Mouse (Mus musculus): ENCODE data around the gene Olfr822.
"Not testable (repeated sequence)": the region's sequence is repeated elsewhere in the genome, so short reads cannot be mapped to it uniquely, and the experiment has no call there.

Olfr822 gene

DNA sequence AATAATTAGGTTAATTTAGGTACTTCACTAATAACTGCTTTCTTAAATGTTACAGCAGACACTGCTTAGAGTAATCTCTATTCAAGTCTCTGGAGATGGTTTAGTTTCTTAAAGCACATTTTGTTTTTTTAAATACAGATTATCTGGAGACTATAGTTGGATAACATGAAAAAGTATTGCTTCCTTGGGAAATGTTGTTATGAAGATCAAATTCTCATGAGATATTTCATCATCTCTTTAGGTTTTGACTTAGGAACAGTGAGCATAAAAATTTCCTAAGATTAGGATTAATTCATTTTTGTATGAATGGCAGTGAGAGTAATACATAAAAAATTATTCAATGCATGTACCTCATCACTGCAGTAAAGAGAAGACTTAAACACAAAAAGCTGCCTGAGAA is at the start of gene Olfr822:
Olfr822 (plus strand) TSS at position 301 of the 400 bp plus-strand sequence.
- DNase-seq (ENCODE audit: low read depth, low spot score) = no peak

DNA sequence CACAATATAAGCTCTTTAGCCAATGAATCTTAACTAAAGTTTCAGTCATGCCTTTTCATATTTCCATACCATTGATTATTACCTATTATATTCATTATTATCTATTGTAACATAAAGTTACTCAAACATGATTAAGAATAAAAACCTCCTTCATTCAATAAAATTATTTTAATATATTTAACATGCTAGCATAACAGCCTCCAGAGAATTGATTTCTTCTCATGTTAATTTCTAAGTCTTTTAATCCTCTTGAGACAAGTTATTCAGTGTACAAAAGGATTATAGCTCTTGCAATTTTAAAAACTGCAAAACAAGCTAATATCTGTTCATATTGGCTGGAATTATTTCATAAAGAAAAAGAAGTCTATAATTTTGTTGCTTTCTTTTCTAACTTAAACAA is 41.0 kb upstream of the Olfr822 start, which contains the start of gene Olfr821:
Olfr821 (plus strand) TSS at position 301 of the 400 bp plus-strand sequence.
- DNase-seq (ENCODE audit: low read depth, low spot score) = no peak

DNA sequence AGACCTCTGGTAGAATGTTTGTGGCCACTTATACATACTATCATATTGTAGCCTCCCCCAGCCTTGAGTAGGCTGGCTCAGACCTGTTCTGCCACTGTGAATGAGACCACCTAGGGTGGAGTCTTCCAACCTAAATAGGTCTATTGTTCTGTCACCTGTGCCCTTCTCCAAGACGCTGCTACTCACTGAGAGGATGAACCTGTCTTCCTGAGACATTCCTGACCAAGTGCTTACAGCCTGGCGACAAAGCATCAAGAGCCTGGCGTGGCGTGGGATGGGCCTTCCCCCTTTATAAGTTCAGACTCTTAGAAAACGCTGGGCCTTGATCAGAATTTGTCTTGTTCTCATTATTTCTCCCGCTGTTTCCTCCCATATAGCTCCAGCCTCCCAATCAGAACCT is 33.9 kb upstream of the Olfr822 start:
- no peak for DNase-seq (ENCODE audit: low read depth, low spot score)

GRCm38 (mm10) chr10:130092838-130093440 is 21.9 kb downstream of the Olfr822 start:
- peak; percentile 12 for DNase-seq (ENCODE audit: low read depth, low spot score)

DNA sequence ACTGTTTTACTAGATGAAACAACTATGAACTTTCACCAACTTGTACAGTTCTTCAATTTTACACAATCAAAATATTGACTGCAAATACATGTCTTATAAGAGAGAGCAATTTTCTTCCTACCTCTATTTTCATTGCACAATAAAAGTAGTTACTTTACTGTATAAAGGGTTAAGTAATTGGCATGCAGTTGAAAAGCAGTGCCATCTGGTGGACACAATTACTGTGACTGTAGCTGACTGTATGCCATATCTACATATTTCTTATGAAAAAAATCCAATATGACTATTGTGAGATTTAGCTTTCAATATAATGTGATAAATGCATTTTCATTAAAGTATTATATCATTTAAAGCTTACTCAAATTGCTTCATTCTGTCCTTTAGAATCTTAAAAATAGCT is 25.1 kb downstream of the Olfr822 start:
- no peak for DNase-seq (ENCODE audit: low read depth, low spot score)

DNA sequence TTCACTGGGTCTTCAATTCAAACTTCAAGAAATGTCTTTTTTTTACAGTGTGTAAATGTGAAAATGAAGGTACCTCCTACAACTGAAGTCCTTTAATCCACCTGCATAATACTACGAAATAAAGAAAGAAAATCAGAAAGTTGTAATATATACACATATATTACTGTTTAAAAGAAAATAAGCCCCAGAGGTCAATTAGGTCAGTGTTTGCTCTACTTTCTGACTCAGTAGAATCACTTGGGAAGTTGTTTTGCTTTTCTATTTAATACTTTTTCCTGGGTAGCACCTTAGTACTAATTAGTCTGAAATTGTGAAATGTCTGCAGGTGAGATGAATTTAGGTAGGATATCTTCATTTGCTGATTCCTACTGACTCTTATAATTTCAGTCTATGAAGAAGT is 44.3 kb downstream of the Olfr822 start, which contains the start of gene Olfr823:
Olfr823 (minus strand) TSS at position 101 of the 400 bp plus-strand sequence.
- not testable (repeated sequence) for DNase-seq (ENCODE audit: low read depth, low spot score)

GRCm38 (mm10) chr10:130116045-130116444 is 45.0 kb downstream of the Olfr822 start:
- DNase-seq (ENCODE audit: low read depth, low spot score) = not testable (repeated sequence)
